Mouse (Mus musculus): ENCODE results near the gene Ap3b1.

The Ap3b1 gene

DNA sequence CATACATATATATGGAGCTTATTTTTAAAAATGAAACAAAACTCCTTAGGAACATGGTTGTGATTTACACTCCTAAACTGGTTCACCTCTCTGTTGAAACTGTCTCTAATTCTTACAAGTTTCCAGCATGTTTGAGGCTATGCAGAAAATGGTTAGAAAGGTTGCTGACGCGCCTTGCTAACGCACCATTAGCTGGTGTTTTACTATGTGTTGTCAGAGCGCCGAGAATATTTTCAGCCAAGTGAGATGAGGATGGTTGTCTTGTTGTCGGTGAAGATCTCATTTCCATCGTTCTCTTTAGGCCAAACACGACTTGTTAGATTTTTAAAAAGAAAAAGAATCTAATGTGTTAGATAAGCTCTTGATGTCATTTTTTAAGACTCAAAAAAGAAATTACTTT, 205.1 kb downstream of the Ap3b1 start:
- no peak overlapping the region for H3K4me3 ChIP-seq (replicated peaks; ENCODE audit: low read length)
- peaks cover 5% of the 10 kb centered on the region; the same call in 1 of the 2 replicates for H3K4me1 ChIP-seq (replicated peaks; ENCODE audit: low read depth, low read length)
- no peaks in the 10 kb centered on the region for H3K9me3 ChIP-seq (ENCODE audit: low read length)
- peaks cover 17% of the 10 kb centered on the region for H3K36me3 ChIP-seq (ENCODE audit: insufficient read depth, low read length)
- TF ChIP-seq CTCF (conservative IDR thresholded peaks at IDR 0.05; ENCODE audit: low read length) (no peak), POU5F1 (IDR thresholded peaks at IDR 0.05; ENCODE audit: borderline replicate concordance, low read length) (no peak), NANOG (IDR thresholded peaks at IDR 0.05; ENCODE audit: borderline replicate concordance, low read length) (no peak)
- no peaks in the 10 kb centered on the region for H3K27me3 ChIP-seq (ENCODE audit: insufficient read depth, low read length)

DNA sequence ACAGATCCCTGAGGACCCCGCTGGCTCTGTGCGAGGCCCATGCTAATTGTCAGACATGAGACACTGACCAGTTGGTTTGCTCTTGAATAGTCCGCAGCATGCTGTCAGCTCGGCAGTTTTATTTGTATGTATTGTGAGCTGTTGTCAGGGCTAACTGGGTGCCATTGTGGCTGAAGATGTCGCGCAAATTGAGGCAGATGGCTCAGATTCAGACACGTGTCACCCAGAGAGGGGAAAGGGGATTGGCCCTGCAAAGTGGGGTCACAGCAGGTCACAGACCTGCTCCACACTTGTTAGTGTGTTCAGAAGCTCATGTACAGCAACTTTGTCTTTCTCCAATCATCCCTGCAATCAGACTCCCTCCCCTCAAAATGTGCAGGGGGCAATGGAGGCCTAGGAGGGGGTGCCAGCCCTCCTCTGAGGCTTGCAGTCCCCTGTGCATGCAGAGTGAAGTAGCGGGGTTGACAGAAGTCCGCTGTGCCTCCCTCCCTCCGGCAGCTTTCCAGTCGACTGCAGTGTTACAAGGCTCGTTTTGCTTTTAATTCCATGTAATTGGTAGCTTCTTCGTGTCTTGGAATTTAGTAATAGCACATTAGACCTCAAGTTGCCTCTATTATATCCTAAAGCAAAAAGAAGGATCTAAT, 205.7 kb downstream of the Ap3b1 start:
- Histone ChIP-seq H3K9me3 (ENCODE audit: low read length) (no peaks in the 10 kb centered on the region), H3K27me3 (ENCODE audit: insufficient read depth, low read length) (no peaks in the 10 kb centered on the region), H3K4me3 (replicated peaks; ENCODE audit: low read length) (no peak overlapping the region), H3K36me3 (ENCODE audit: insufficient read depth, low read length) (peaks cover 20% of the 10 kb centered on the region), H3K4me1 (replicated peaks; ENCODE audit: low read depth, low read length) (peaks cover 5% of the 10 kb centered on the region; the same call in 1 of the 2 replicates)
- TF ChIP-seq NANOG (IDR thresholded peaks at IDR 0.05; ENCODE audit: borderline replicate concordance, low read length): no peak
- TF ChIP-seq POU5F1 (IDR thresholded peaks at IDR 0.05; ENCODE audit: borderline replicate concordance, low read length): no peak
- no peak for TF ChIP-seq CTCF (conservative IDR thresholded peaks at IDR 0.05; ENCODE audit: low read length)

DNA sequence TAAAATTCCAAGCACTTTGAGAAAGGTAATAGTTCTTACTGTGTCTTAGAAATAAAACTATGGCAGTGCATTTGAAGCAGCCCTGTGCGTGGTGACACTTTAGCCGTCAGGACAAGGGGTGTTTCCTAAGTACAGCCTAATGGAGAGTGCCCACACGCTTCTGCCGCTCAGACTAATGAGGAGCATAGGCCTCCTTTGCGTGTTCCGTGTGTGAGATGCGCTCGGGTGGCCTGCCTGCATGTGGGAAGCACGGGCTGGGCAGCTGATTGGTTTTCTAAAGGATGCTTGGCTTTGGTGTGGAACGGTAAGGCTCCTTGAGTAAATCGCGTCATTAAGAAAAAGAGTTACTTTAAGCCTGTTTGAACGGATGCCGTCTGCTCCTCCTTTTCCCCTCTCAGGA, 206.4 kb downstream of the Ap3b1 start:
- peaks cover 5% of the 10 kb centered on the region; the same call in 1 of the 2 replicates for H3K4me1 ChIP-seq (replicated peaks; ENCODE audit: low read depth, low read length)
- H3K4me3 ChIP-seq (replicated peaks; ENCODE audit: low read length): no peak overlapping the region
- H3K27me3 ChIP-seq (ENCODE audit: insufficient read depth, low read length): no peaks in the 10 kb centered on the region
- H3K9me3 ChIP-seq (ENCODE audit: low read length): no peaks in the 10 kb centered on the region
- peaks cover 20% of the 10 kb centered on the region for H3K36me3 ChIP-seq (ENCODE audit: insufficient read depth, low read length)
- TF ChIP-seq CTCF (conservative IDR thresholded peaks at IDR 0.05; ENCODE audit: low read length) (no peak), NANOG (IDR thresholded peaks at IDR 0.05; ENCODE audit: borderline replicate concordance, low read length) (no peak), POU5F1 (IDR thresholded peaks at IDR 0.05; ENCODE audit: borderline replicate concordance, low read length) (no peak)

DNA sequence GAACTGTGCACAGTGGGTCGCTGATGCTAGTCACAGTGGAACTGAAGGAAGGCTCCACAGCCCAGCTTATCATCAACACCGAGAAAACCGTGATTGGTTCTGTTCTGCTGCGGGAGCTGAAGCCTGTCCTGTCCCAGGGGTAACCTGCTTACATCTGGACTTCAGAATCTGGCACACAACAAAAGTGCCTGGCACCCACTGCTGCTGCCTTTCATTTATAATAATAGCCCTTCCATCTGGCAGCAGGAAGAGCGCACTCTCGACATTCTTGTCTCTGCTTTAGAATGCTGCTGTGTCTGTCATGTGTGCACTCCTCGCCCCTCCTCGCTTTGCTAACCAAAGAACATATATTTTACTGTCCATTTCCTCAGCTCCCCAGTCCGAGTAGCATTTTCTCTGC, 206.9 kb downstream of the Ap3b1 start:
- no peak for TF ChIP-seq NANOG (IDR thresholded peaks at IDR 0.05; ENCODE audit: borderline replicate concordance, low read length)
- no peak for TF ChIP-seq POU5F1 (IDR thresholded peaks at IDR 0.05; ENCODE audit: borderline replicate concordance, low read length)
- no peak for TF ChIP-seq CTCF (conservative IDR thresholded peaks at IDR 0.05; ENCODE audit: low read length)
- Histone ChIP-seq H3K36me3 (ENCODE audit: insufficient read depth, low read length) (peaks cover 20% of the 10 kb centered on the region), H3K4me3 (replicated peaks; ENCODE audit: low read length) (no peak overlapping the region), H3K9me3 (ENCODE audit: low read length) (no peaks in the 10 kb centered on the region), H3K27me3 (ENCODE audit: insufficient read depth, low read length) (no peaks in the 10 kb centered on the region), H3K4me1 (replicated peaks; ENCODE audit: low read depth, low read length) (peaks cover 5% of the 10 kb centered on the region; the same call in 1 of the 2 replicates)

DNA sequence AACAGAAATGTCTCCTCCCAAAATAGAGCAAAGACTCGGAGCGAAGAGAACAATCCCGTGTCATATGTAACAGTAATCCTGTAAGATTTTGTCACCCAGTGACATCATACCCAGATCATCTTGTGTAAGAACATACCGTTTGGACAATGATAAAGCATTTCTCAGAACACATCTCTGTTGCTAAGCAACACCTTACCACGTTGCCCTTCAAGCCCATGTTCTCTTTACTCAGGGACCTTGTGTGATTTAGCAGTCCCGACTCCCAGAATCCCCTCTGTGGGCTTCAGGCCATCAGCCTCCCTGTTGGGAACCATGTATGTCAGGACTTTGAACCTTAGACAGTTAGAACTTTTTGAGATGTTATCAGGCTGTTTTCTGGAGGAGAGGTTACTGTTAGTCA, 209.0 kb downstream of the Ap3b1 start:
- TF ChIP-seq POU5F1 (IDR thresholded peaks at IDR 0.05; ENCODE audit: borderline replicate concordance, low read length) (no peak), CTCF (conservative IDR thresholded peaks at IDR 0.05; ENCODE audit: low read length) (no peak), NANOG (IDR thresholded peaks at IDR 0.05; ENCODE audit: borderline replicate concordance, low read length) (no peak)
- H3K4me1 ChIP-seq (replicated peaks; ENCODE audit: low read depth, low read length): peaks cover 5% of the 10 kb centered on the region; the same call in 1 of the 2 replicates
- H3K27me3 ChIP-seq (ENCODE audit: insufficient read depth, low read length): peaks cover 4% of the 10 kb centered on the region
- peaks cover 20% of the 10 kb centered on the region for H3K36me3 ChIP-seq (ENCODE audit: insufficient read depth, low read length)
- H3K9me3 ChIP-seq (ENCODE audit: low read length): no peaks in the 10 kb centered on the region
- H3K4me3 ChIP-seq (replicated peaks; ENCODE audit: low read length): no peak overlapping the region

DNA sequence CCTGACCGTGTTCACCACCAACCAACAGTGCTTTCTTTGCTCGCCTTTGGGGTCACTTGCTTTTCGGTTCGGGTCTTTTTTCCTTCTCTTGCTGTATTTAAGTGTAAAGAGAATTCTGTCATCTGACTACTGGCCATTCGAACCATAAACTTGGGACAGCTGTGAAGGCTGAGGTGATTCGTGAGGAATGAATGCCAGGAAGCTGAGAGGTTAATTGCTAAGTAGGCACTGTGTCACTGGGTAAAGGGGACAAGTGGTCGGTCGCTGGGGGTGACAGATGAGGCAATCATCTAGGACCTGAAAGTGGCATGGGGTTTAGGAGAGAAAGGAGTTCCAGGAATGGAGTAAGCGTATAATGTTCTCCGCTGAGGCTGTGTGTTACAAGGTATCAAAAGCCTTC, 212.2 kb downstream of the Ap3b1 start:
- peaks cover 11% of the 10 kb centered on the region for H3K4me1 ChIP-seq (replicated peaks; ENCODE audit: low read depth, low read length)
- H3K36me3 ChIP-seq (ENCODE audit: insufficient read depth, low read length): peaks cover 10% of the 10 kb centered on the region; the same call in 1 of the 2 replicates
- H3K27me3 ChIP-seq (ENCODE audit: insufficient read depth, low read length): peaks cover 33% of the 10 kb centered on the region
- TF ChIP-seq CTCF (conservative IDR thresholded peaks at IDR 0.05; ENCODE audit: low read length) (no peak), NANOG (IDR thresholded peaks at IDR 0.05; ENCODE audit: borderline replicate concordance, low read length) (no peak), POU5F1 (IDR thresholded peaks at IDR 0.05; ENCODE audit: borderline replicate concordance, low read length) (no peak)
- H3K4me3 ChIP-seq (replicated peaks; ENCODE audit: low read length): no peak overlapping the region
- no peaks in the 10 kb centered on the region for H3K9me3 ChIP-seq (ENCODE audit: low read length)

DNA sequence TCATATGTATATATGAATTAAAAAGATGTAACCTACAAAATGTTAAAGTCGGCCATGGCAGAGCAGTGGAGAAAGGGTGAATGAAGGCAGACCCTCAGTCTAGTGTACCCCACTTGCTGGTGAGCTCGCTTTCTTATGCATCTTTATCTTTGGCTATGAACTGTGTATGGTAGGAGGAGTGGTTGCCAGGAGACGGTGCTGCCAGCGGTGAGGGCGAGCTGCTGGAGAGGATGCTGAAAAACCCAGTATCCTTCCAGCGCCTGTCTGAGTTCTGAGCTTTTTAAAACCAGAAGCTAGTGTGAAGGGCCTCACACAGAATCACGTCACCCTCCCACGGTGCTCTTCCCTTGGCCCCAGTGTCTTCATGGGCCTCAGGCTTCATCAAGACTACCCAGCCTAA, 214.6 kb downstream of the Ap3b1 start:
- Histone ChIP-seq H3K4me3 (replicated peaks; ENCODE audit: low read length) (no peak overlapping the region), H3K36me3 (ENCODE audit: insufficient read depth, low read length) (peaks cover 8% of the 10 kb centered on the region; the same call in 1 of the 2 replicates), H3K27me3 (ENCODE audit: insufficient read depth, low read length) (peaks cover 53% of the 10 kb centered on the region), H3K9me3 (ENCODE audit: low read length) (no peaks in the 10 kb centered on the region), H3K4me1 (replicated peaks; ENCODE audit: low read depth, low read length) (peaks cover 25% of the 10 kb centered on the region)
- TF ChIP-seq POU5F1 (IDR thresholded peaks at IDR 0.05; ENCODE audit: borderline replicate concordance, low read length) (no peak), CTCF (conservative IDR thresholded peaks at IDR 0.05; ENCODE audit: low read length) (no peak), NANOG (IDR thresholded peaks at IDR 0.05; ENCODE audit: borderline replicate concordance, low read length) (no peak)

DNA sequence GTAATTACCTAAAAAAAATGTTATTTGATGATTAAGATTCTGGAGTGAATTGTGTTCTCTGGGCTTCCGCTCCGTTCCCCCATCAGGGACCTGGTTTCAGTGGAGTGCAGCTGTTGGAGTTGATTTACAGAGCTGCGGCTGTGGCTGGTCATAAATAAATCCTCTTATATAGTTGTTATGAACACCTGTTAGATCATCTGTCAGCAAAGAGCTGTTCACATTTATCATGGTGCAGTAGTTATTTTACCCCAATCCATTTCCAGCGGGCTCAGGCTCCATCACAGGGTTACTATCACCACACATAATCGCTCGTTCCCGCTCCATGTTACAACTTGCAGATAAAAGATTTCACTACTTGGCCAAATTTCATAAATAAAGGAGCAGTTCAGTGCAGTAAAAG, 215.1 kb downstream of the Ap3b1 start:
- TF ChIP-seq POU5F1 (IDR thresholded peaks at IDR 0.05; ENCODE audit: borderline replicate concordance, low read length) (no peak), NANOG (IDR thresholded peaks at IDR 0.05; ENCODE audit: borderline replicate concordance, low read length) (no peak), CTCF (conservative IDR thresholded peaks at IDR 0.05; ENCODE audit: low read length) (no peak)
- H3K4me3 ChIP-seq (replicated peaks; ENCODE audit: low read length): no peak overlapping the region
- H3K4me1 ChIP-seq (replicated peaks; ENCODE audit: low read depth, low read length): peaks cover 25% of the 10 kb centered on the region
- no peaks in the 10 kb centered on the region for H3K9me3 ChIP-seq (ENCODE audit: low read length)
- H3K27me3 ChIP-seq (ENCODE audit: insufficient read depth, low read length): peaks cover 58% of the 10 kb centered on the region
- peaks cover 3% of the 10 kb centered on the region; the same call in 1 of the 2 replicates for H3K36me3 ChIP-seq (ENCODE audit: insufficient read depth, low read length)

Measured in E14TG2a.4 (cell line).